Mouse (Mus musculus) hindbrain, embryonic 13.5 days (tissue): Measurements from ENCODE around the gene Tmem266. TPM values are rescaled to one million over a fixed set of nuclear protein-coding genes. Genes with fewer than 3 reads are reported as not detected.
A peak's percentile ranks its signal among the peaks of the same experiment; 100 is the strongest.

Source experiments
- ATAC-seq: fragments of 200-750 bp; cut with Nextera tagmentation; 2 replicates; pipeline ENCODE4 v1.8.0; 2017; ENCODE audit warnings: moderate TSS enrichment; ENCODE audit not compliant: low FRiP score
- H3K27ac ChIP-seq: fragments of 300-500 bp; sonication (generic); 2 replicates; pipeline ENCODE4 v1.5.1; 2015; ENCODE audit warnings: inconsistent platforms, mild to moderate bottlenecking, moderate library complexity
- H3K27me3 ChIP-seq: fragments of 300-500 bp; sonication (generic); 2 replicates; pipeline ENCODE4 v1.6.1; 2015; ENCODE audit warnings: mild to moderate bottlenecking, inconsistent platforms
- H3K36me3 ChIP-seq: fragments of 300-500 bp; sonication (generic); 2 replicates; pipeline ENCODE4 v1.6.1; 2015; ENCODE audit warnings: mild to moderate bottlenecking, inconsistent platforms
- H3K4me1 ChIP-seq: fragments of 300-500 bp; sonication (generic); replicated peaks from 2 replicates; pipeline ENCODE4 v1.6.1; 2015; ENCODE audit warnings: inconsistent platforms
- H3K4me2 ChIP-seq: fragments of 300-500 bp; sonication (generic); 2 replicates; pipeline ENCODE4 v1.6.1; 2015; ENCODE audit warnings: inconsistent platforms, mild to moderate bottlenecking, moderate library complexity
- H3K4me3 ChIP-seq: fragments of 300-500 bp; sonication (generic); 2 replicates; pipeline ENCODE4 v1.5.1; 2015; ENCODE audit warnings: mild to moderate bottlenecking, inconsistent platforms
- H3K9ac ChIP-seq: fragments of 300-500 bp; sonication (generic); 2 replicates; pipeline ENCODE4 v1.6.1; 2015; ENCODE audit warnings: mild to moderate bottlenecking, inconsistent platforms
- H3K9me3 ChIP-seq: fragments of 300-500 bp; sonication (generic); 2 replicates; pipeline ENCODE4 v1.6.1; 2016; ENCODE audit warnings: inconsistent platforms
- WGBS: fragments of 180-500 bp; shearing (Covaris S2); methylation state at CpG from one replicate; pipeline ENCODE4 v1.1.7; 2015; 5-methylcytosine and 5-hydroxymethylcytosine counted together
- polyA plus RNA-seq: library from polyadenylated mRNA; unstranded; fragments of >200 nt; fragmentation: Nextera tagmentation; extraction: Ambion mirVana; gene quantifications from 2 replicates; pipeline ENCODE4 v1.2.1, GENCODE M21; 2015

Tmem266 gene
- polyA plus RNA-seq, 1 experiment from 2014 or later: 3.1 TPM

DNA sequence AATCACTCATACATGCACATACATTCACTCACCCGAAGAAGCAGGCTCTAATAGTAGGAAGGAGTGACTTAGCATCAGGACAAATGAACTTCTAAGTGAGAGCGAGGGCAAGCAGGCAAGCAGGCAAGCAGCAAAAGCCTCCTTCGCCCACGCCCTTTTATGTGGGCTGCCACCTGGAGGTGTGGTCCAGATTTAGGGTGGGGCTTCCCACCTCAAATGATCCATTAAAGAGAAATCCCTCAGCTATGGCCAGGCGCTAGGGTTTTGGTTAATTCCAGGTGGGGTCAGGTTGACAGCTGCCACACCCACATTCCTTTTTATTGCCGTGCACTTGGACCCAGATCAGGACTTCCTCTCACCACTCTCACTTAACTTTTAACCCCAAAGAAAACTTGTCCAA, 83.7 kb downstream of the Tmem266 start:
- no peak for ATAC-seq
- no peaks in the 10 kb centered on the region for H3K27me3 ChIP-seq
- WGBS: 73% methylated on average over 6 of the region's 6 CpGs
- peaks cover 29% of the 10 kb centered on the region for H3K4me1 ChIP-seq
- no peak overlapping the region for H3K27ac ChIP-seq
- H3K4me2 ChIP-seq: no peak overlapping the region
- no peak overlapping the region for H3K4me3 ChIP-seq
- H3K36me3 ChIP-seq: no peaks in the 10 kb centered on the region
- no peak overlapping the region for H3K9ac ChIP-seq
- no peaks in the 10 kb centered on the region for H3K9me3 ChIP-seq

DNA sequence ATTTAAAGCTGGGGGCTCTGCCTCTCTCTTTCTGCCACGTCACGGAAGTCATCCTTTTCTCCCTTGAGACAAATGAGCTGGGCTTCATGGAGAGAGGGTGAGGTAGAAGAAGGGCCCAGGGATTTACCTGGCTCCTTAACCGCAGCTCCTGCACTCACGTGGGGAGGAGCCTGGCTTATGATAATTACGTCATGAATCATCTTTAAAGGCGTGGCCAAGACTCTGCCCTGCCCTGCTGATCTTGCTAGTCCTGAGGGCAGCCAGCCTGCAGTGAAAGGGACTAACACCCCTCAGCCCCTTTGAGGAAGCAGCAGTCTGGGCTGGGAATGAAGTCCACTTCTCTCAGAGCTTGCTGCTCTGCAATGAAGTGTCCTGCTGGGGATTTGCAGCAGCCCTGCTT, 84.4 kb downstream of the Tmem266 start:
- Histone ChIP-seq H3K9me3 (no peaks in the 10 kb centered on the region), H3K9ac (no peak overlapping the region), H3K4me1 (peaks cover 29% of the 10 kb centered on the region), H3K4me2 (no peak overlapping the region), H3K36me3 (no peaks in the 10 kb centered on the region), H3K27ac (no peak overlapping the region), H3K4me3 (no peak overlapping the region), H3K27me3 (no peaks in the 10 kb centered on the region)
- WGBS: 40% methylated on average over 6 of the region's 6 CpGs
- no peak for ATAC-seq

DNA sequence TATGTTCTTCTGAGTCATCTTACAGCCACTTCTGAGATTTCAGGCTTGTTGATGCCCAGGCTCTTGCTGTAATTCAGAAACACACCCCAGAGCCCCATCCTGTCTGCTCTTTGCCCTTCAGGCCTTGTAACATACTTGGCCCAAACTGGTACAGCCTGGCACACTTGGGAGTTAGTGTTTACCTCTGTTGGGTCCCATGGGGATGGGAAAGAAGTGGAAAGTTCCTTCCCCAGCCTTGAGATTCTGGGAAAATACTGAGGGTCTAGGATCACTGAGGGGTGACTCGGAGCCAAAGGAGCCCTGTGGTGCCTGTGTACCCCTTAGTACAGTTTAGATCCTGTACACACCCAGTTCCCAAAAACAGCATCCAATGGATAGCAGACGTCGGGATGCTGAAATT, 95.1 kb downstream of the Tmem266 start:
- Histone ChIP-seq H3K4me2 (no peak overlapping the region), H3K9ac (no peak overlapping the region), H3K27ac (no peak overlapping the region), H3K27me3 (no peaks in the 10 kb centered on the region), H3K36me3 (peaks cover 9% of the 10 kb centered on the region; the same call in 1 of the 2 replicates), H3K4me1 (peaks cover under 1% of the 10 kb centered on the region), H3K4me3 (no peak overlapping the region), H3K9me3 (no peaks in the 10 kb centered on the region)
- ATAC-seq: no peak
- 97% methylated on average over 3 of the region's 3 CpGs for WGBS

DNA sequence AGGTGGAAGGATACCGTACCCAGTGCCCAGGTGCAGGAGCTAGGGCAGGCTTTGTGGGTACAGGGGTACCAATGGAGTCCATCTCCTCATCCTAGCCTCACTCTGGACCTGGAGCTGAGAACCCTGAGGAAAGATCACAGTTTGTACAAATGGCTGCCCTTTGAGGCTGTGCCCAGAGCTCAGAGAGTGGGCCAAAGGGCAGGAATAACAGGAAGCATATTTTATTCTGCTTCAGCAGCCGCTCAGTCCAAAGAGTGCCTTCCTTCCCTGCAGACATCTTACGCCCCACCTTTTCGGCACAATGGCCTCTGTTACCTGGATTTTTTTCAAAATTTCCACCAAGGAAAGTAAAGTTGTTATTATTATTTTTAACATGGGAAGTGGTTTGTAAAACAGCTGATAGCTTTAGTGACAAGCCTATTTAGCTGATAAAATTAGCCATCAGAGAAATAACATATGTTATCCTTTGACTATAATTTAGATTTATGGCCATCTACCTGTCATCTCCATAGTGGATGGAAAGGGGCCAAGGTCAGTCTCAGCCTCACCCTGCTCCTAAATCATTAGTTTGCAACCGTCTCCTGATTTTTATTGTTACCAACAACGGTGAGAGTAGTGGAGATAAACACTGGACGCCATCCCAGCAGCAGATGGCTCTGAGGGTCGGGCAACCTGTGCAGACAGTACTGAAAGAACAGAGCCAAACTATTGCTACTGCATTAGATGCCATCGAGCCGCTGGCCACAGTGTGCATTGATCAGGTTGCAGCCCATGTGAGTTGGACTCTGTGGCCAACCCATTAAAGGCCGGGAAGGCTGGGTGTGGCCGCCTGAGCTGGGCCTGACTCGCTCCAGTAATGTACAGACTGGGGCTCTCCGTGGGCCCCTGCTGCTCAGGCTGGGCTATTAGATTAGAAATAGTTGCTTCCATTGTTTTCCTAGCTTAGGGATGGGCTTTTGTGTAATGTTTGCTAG, 97.0 kb downstream of the Tmem266 start:
- H3K27me3 ChIP-seq: 0 out of 2 replicates have a peak, but pooled peaks cover 2% of the 10 kb centered on the region
- H3K27ac ChIP-seq: no peak overlapping the region
- 69% methylated on average over 14 of the region's 14 CpGs for WGBS
- H3K9ac ChIP-seq: no peak overlapping the region
- 0 out of 2 replicates have a peak, but pooled peaks cover 6% of the 10 kb centered on the region for H3K36me3 ChIP-seq
- no peak overlapping the region for H3K4me3 ChIP-seq
- no peak overlapping the region for H3K4me2 ChIP-seq
- H3K9me3 ChIP-seq: no peaks in the 10 kb centered on the region
- peaks cover 3% of the 10 kb centered on the region for H3K4me1 ChIP-seq
- ATAC-seq: no peak

DNA sequence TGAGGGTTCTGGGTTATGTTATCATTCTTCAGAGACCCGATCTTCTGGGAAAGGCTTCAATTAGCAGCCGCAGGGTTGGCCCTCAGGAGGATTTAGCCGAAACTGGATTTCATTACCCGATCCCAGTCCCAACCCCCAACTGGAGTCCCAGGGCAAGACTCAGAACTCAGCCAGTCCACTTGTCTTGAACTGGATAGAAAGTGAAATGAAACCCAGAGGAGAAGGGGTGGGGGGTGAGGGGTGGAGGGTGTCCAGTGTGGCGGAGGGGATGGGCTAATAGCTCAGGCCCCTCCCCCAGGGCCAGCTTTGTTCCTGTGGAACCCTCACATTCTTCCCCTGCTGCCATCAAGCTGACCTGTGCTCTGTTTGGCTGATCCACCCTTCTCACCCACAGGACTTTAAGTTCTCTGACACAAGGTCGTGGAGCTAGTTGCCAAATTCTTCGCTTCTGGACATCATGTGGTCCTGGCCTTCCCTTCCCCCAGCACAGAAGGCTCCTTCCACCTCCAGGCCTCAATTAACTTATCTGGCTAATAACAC, 98.6 kb downstream of the Tmem266 start:
- Histone ChIP-seq H3K4me1 (peaks cover 12% of the 10 kb centered on the region), H3K27me3 (0 out of 2 replicates have a peak, but pooled peaks cover 2% of the 10 kb centered on the region), H3K9ac (no peak overlapping the region), H3K4me3 (no peak overlapping the region), H3K9me3 (no peaks in the 10 kb centered on the region), H3K4me2 (no peak overlapping the region), H3K36me3 (0 out of 2 replicates have a peak, but pooled peaks cover 6% of the 10 kb centered on the region), H3K27ac (no peak overlapping the region)
- 74% methylated on average over 7 of the region's 7 CpGs for WGBS
- no peak for ATAC-seq

DNA sequence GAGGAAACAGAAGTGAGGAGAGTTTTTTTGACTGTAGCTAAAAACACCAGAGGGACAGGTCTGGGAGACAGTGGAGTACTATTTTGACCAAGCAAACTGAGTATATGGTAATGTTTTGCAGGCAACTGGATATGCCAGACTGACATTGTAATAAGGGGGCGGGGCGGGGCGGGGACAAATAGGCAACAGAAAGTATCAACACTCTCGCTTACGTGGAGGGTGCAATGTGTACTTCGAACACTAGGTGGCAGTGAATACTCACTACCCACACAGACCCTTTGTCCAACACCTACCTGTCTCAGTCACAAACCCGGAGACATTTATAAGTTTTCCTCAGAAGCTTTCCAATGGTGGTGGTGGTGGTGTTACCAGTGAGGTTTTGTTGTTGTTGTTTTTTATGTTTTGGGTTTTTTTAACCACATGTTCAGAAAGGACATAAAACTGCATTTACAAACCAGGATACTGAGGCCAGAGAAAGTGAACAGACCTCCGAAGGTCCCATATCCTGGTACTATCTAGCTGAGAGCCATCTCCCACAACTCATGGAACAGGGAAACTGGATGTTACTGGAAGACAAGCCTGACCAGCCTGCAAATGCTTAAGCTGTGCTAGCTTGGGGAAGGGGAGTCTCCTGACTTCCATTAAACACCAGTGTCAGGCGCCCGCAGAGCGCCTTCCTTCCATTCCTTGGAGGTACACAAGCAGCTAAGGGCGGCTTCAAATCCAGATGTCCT, 102.7 kb downstream of the Tmem266 start:
- ATAC-seq: peak; percentile 59
- H3K4me3 ChIP-seq: no peak overlapping the region
- no peaks in the 10 kb centered on the region for H3K36me3 ChIP-seq
- WGBS: 31% methylated on average over 12 of the region's 12 CpGs
- no peak overlapping the region for H3K27ac ChIP-seq
- H3K27me3 ChIP-seq: peaks cover 10% of the 10 kb centered on the region; the same call in 1 of the 2 replicates
- peak overlapping the region; percentile 21; the same call in 1 of the 2 replicates for H3K9ac ChIP-seq
- H3K4me1 ChIP-seq: peaks cover 16% of the 10 kb centered on the region
- no peaks in the 10 kb centered on the region for H3K9me3 ChIP-seq
- H3K4me2 ChIP-seq: peak overlapping the region; percentile 13; the same call in 1 of the 2 replicates

DNA sequence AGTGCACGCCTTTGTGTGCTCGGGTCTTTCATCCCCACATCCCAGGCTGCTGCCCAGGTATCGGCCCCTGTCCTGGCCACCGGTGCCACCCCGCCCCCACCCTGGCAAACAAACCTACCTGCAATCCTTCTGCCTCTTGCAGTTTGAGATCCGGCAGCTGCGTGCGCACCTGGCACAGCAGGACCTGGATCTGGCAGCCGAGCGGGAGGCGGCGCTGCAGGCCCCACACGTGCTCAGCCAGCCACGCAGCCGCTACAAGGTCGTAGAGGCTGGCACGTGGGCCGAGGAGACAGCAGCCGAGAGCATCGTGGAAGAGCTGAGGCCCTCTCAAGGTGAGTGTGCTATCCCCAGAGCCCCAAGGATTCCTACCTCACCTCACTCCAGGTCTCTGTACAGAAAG, 103.4 kb downstream of the Tmem266 start:
- Histone ChIP-seq H3K27me3 (peaks cover 10% of the 10 kb centered on the region; the same call in 1 of the 2 replicates), H3K27ac (no peak overlapping the region), H3K36me3 (no peaks in the 10 kb centered on the region), H3K9me3 (no peaks in the 10 kb centered on the region), H3K9ac (peak overlapping the region; percentile 21; the same call in 1 of the 2 replicates), H3K4me1 (peaks cover 16% of the 10 kb centered on the region), H3K4me2 (peak overlapping the region; percentile 13; the same call in 1 of the 2 replicates), H3K4me3 (no peak overlapping the region)
- no peak for ATAC-seq
- 24% methylated on average over 20 of the region's 20 CpGs for WGBS

DNA sequence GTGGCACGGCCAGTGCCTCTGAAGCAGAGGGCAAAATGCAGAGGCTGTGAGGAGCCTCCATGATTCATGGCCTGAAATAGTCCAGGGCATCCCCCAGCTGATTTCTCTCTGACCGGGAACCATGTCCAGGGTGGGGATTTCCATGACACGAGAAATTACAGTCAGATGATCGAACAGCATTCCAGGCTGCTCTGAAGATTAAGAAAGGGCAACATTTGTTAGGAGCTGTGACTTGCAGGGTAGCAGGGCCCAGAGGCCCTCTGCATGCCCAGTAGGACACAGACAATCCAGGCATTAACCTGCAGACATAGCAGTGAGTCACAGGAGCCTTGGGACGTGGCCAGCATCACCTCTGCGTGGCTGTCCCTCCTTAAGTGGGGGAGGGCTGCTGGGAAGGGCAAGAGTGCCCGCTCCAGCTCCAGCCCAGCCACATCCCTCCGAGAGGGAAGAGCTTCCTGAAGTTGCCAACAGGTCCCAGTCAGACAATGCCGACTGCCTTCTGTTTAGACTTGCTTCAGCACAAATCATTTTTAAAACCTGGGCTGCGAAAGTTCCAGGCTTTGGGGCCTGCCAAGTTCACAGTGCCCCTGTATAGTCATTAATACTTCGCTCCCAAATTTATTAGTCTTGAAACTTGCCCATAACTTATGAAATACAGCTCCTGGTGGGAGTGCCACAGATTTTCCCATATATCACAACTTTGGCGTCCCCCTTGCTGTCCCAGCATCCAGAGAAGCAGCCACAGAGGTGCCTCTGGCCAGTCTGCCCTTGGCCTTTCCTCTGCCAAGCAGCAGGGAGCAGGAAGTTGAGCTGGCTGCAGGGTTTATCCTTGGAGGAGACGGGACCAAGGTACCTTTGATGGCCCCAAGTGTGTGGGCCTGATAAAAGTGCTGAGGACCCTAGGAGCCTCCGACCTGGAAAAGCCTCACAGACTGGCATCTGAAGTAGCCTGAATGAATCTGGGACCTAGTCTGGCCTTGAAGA, 105.9 kb downstream of the Tmem266 start:
- H3K27me3 ChIP-seq: peaks cover 10% of the 10 kb centered on the region; the same call in 1 of the 2 replicates
- H3K4me3 ChIP-seq: no peak overlapping the region
- no peak overlapping the region for H3K4me2 ChIP-seq
- no peak overlapping the region for H3K27ac ChIP-seq
- H3K9me3 ChIP-seq: no peaks in the 10 kb centered on the region
- H3K36me3 ChIP-seq: 0 out of 2 replicates have a peak, but pooled peaks cover 6% of the 10 kb centered on the region
- no peak overlapping the region for H3K9ac ChIP-seq
- H3K4me1 ChIP-seq: peaks cover 13% of the 10 kb centered on the region
- 75% methylated on average over 14 of the region's 14 CpGs for WGBS
- ATAC-seq: no peak

DNA sequence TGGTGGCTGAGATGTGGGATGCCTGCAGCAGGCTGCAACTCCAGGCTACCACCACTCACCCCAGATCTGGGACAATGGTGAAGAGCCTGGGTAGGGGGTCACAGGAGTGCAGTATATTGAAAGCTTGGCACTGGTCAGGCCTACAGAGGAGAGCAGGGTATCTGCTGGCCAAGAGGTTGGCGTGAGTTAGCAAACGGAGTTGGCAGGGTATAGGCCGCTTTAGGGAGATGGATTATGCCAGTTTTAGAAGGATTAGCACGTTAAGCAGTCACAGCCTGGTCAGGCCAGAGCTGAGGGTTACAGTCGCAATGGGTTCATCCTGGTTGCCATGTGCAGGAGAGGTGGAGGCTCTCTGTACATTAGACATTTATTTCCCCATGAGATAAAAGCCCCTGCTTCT, 107.2 kb downstream of the Tmem266 start:
- no peaks in the 10 kb centered on the region for H3K9me3 ChIP-seq
- no peak overlapping the region for H3K4me3 ChIP-seq
- 0 out of 2 replicates have a peak, but pooled peaks cover 6% of the 10 kb centered on the region for H3K36me3 ChIP-seq
- no peak overlapping the region for H3K9ac ChIP-seq
- peaks cover 13% of the 10 kb centered on the region for H3K4me1 ChIP-seq
- H3K4me2 ChIP-seq: no peak overlapping the region
- H3K27me3 ChIP-seq: peaks cover 8% of the 10 kb centered on the region; the same call in 1 of the 2 replicates
- 85% methylated on average over 5 of the region's 5 CpGs for whole genome bisulfite sequencing
- no peak overlapping the region for H3K27ac ChIP-seq
- no peak for ATAC-seq

DNA sequence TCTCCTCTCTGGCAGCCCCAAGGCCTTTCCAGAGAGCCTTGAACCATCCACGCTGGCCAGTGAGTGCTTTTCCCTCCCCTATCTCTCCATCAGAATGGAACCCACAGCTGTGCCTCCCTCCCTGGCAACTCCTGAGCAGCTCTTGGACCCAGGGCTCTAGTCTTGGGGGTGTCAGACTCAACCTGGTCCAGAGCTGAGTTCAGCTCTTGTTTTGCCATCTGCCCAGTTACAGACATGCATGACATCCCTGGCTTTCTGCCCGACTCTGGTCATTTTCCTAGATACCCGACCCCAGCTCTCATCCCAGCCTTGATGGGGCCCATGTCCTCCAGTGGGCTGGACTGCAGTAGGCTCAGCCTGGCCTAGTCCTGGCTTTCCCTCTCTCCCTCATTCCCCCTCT, 111.7 kb downstream of the Tmem266 start:
- Histone ChIP-seq H3K4me3 (no peak overlapping the region), H3K9ac (no peak overlapping the region), H3K9me3 (no peaks in the 10 kb centered on the region), H3K27me3 (no peaks in the 10 kb centered on the region), H3K4me2 (no peak overlapping the region), H3K27ac (no peak overlapping the region), H3K36me3 (0 out of 2 replicates have a peak, but pooled peaks cover 6% of the 10 kb centered on the region), H3K4me1 (peaks cover 1% of the 10 kb centered on the region; the same call in 1 of the 2 replicates)
- 68% methylated on average over 3 of the region's 3 CpGs for WGBS
- ATAC-seq: no peak

DNA sequence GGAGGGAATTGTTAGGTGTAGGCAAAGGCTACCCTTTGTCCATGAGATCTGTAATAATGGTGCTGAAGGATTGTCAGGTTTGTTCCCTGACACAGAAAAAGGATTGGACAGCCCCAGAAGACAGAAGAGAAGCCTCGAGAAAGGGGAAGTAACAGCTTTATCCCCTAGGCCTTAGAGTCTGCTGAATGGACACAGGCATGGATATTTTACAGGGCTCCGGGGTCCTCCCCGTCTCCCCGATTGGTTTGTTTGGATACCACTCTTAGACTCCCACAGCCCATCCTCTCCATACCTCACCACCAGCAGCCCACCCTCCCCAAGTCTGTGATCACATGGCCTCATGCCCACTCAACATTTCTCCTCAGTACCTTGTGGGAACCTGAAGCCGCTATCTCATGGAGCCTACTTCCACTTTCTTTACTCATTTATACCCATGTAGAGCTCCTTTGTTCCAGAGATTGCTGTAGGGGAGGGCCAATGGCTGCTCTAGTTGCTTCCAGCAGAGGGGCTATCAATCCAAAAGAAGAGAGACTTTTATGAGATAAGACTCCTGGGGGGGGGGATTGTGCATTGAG, 112.6 kb downstream of the Tmem266 start:
- Histone ChIP-seq H3K9ac (no peak overlapping the region), H3K27me3 (no peaks in the 10 kb centered on the region), H3K27ac (no peak overlapping the region), H3K9me3 (no peaks in the 10 kb centered on the region), H3K4me3 (no peak overlapping the region), H3K36me3 (0 out of 2 replicates have a peak, but pooled peaks cover 6% of the 10 kb centered on the region), H3K4me2 (no peak overlapping the region), H3K4me1 (no peaks in the 10 kb centered on the region)
- WGBS: 85% methylated on average over 5 of the region's 5 CpGs
- no peak for ATAC-seq
